In genomic region chr8:47016268-47016946, GRCm38 (mm10) we compare ENCODE assay signal across 8 mouse cellular contexts. TPM values are rescaled to one million over a fixed set of nuclear protein-coding genes. Genes with fewer than 3 reads are reported as not detected.
DNase-seq lines count a peak whose midpoint lies in the region; ATAC-seq and TF ChIP-seq lines count a peak whose summit lies in the region.

No protein-coding gene starts in this region.

- 35% methylated on average over 13 of the region's 13 CpGs for WGBS in kidney, adult 2 months
- WGBS in limb, embryonic 10.5 days: 47% methylated on average over 13 of the region's 13 CpGs
- WGBS in stomach, embryonic 16.5 days: 36% methylated on average over 13 of the region's 13 CpGs

- H3K4me1 ChIP-seq in kidney, adult 2 months (ENCODE audit: control insufficient read depth, insufficient read depth, low read length): no peaks in the 10 kb centered on the region
- peaks cover 3% of the 10 kb centered on the region; the same call in 1 of the 2 replicates for H3K4me1 ChIP-seq in limb, embryonic 10.5 days
- peaks cover 3% of the 10 kb centered on the region for H3K4me1 ChIP-seq in stomach, embryonic 16.5 days (ENCODE audit: control insufficient read depth, insufficient read depth, low read length)

- TF ChIP-seq CTCF in kidney, adult 2 months (conservative IDR thresholded peaks at IDR 0.05; ENCODE audit: insufficient read depth, insufficient read length, low read depth, low read length): peak; percentile 99; the same call in 1 of the 2 replicates

- H3K4me3 ChIP-seq in kidney, adult 2 months (ENCODE audit: insufficient read depth, low read depth, low read length): no peak overlapping the region
- no peak overlapping the region for H3K4me3 ChIP-seq in limb, embryonic 10.5 days
- H3K4me3 ChIP-seq in stomach, embryonic 16.5 days (replicated peaks; ENCODE audit: low read length): no peak overlapping the region

- H3K9me3 ChIP-seq in limb, embryonic 10.5 days (replicated peaks): no peaks in the 10 kb centered on the region
- H3K9me3 ChIP-seq in stomach, embryonic 16.5 days (replicated peaks; ENCODE audit: control insufficient read depth, low read length): no peaks in the 10 kb centered on the region

- no peak overlapping the region for H3K4me2 ChIP-seq in stomach, embryonic 16.5 days (ENCODE audit: low read depth, low read length)

- no peak for TF ChIP-seq POLR2A in kidney, adult 2 months (IDR thresholded peaks at IDR 0.05; ENCODE audit: low read depth, low read length)

- no peaks in the 10 kb centered on the region for H3K36me3 ChIP-seq in kidney, adult 2 months (ENCODE audit: control insufficient read depth, insufficient read depth, low read length)
- H3K36me3 ChIP-seq in limb, embryonic 10.5 days: no peaks in the 10 kb centered on the region
- no peaks in the 10 kb centered on the region for H3K36me3 ChIP-seq in stomach, embryonic 16.5 days (ENCODE audit: control insufficient read depth, insufficient read depth, low read length)

- no peak overlapping the region for H3K27ac ChIP-seq in kidney, adult 2 months (ENCODE audit: insufficient read depth, low read depth, low read length)
- H3K27ac ChIP-seq in limb, embryonic 10.5 days: no peak overlapping the region
- no peak overlapping the region for H3K27ac ChIP-seq in stomach, embryonic 16.5 days (ENCODE audit: low read length)

- ATAC-seq in monocyte, adult 5-6 weeks (replicated peaks; ENCODE audit: insufficient number of reproducible peaks, low FRiP score, low TSS enrichment, poor library complexity, severe bottlenecking): 0 out of 2 replicates have a peak, but pooled peaks have one; percentile 68
- peak; percentile 69; the same call in 1 of the 2 replicates for ATAC-seq in stomach, embryonic 16.5 days (ENCODE audit: insufficient read depth, low FRiP score)

- peak; percentile 78 to 79 for DNase-seq in B cell, adult 2 months
- DNase-seq in adrenal gland, adult 2 months: peak; percentile 69
- DNase-seq in embryo, embryonic 11 days: peak; percentile 87
- peak; percentile 34 for DNase-seq in gastrocnemius, postnatal 25 days
- DNase-seq in kidney, adult 2 months: peak; percentile 79
- peak; percentile 85 for DNase-seq in limb, embryonic 10.5 days (ENCODE audit: low spot score)

- no peak overlapping the region for H3K9ac ChIP-seq in stomach, embryonic 16.5 days (ENCODE audit: low read length)

- H3K27me3 ChIP-seq in kidney, adult 2 months (replicated peaks; ENCODE audit: control insufficient read depth, insufficient read depth, low read length): no peaks in the 10 kb centered on the region
- H3K27me3 ChIP-seq in limb, embryonic 10.5 days (ENCODE audit: low read depth, poor library complexity, severe bottlenecking): peaks cover 35% of the 10 kb centered on the region
- peaks cover 10% of the 10 kb centered on the region for H3K27me3 ChIP-seq in stomach, embryonic 16.5 days (ENCODE audit: control insufficient read depth, insufficient read depth, low read length)

RNA-seq across cellular contexts. Expression of gene Enpp6, which starts 29.7 kb away (rescaled TPM):
- total RNA-seq in adrenal gland, adult 2 months (2021): 1 to 10 TPM; 1.4 to 2.0 TPM
- polyA plus RNA-seq in adrenal gland, adult 2 months (2012; rRNA removed): 2.6 and 4.1 TPM in 2 replicates
- 1 to 10 TPM in 1 of 2 experiments, under 1 TPM in 1; 0.72 to 1.8 TPM for total RNA-seq in gastrocnemius, postnatal 25 days (2021)
- polyA plus RNA-seq in kidney, adult 2 months (2012; rRNA removed): 185 and 205 TPM in 2 replicates
- 0.09 and 0.24 TPM in 2 replicates for polyA plus RNA-seq in limb, embryonic 10.5 days (2016; fragmentation: Nextera tagmentation; extraction: Ambion mirVana)
- 0.39 TPM in 1 of 3 replicates, not detected in the others for total RNA-seq in monocyte, adult 5-6 weeks (2017)
- 0.15 and 0.23 TPM in 2 replicates for polyA plus RNA-seq in stomach, embryonic 16.5 days (2015; fragmentation: Nextera tagmentation; extraction: Ambion mirVana)

Comparison
In these comparisons a context has a peak if more than half of its experiments do, and no peak if none do; other contexts are left out.
1. DNase-seq: peak in every context shown above with its lines; median percentile 87 in embryo, embryonic 11 days; 85 in limb, embryonic 10.5 days; 79 in kidney, adult 2 months; 78 in B cell, adult 2 months; 69 in adrenal gland, adult 2 months; 34 in gastrocnemius, postnatal 25 days.
2. RNA of gene Enpp6, which starts 29.7 kb away (polyA plus RNA-seq): 185 to 205 TPM in kidney, adult 2 months; 2.6 to 4.1 TPM in adrenal gland, adult 2 months, 0.09 to 0.24 TPM in limb, embryonic 10.5 days and 0.15 to 0.23 TPM in stomach, embryonic 16.5 days; every median in the first group is over 10 times any median in the second.